Mouse (Mus musculus) kidney, postnatal 36 days (tissue): ENCODE measurements around the gene Lypla2.

Experiments used
- DNase-seq, 2 experiments: peaks; one replicate each; pipeline ENCODE4 v3.0.0; 2021 to 2022; ENCODE audit warnings: mixed read lengths in 2 of 2

Lypla2 gene

GRCm38 (mm10) chr4:135971805-135972555, 446 bp downstream of the Lypla2 start:
- no peak for DNase-seq

- DNase-seq: no peak
Measured at GRCm38 (mm10) chr4:135970585-135970984, 1.8 kb downstream of the Lypla2 start.

- DNase-seq: no peak
Measured at GRCm38 (mm10) chr4:135969070-135969750, 3.2 kb downstream of the Lypla2 start.

GRCm38 (mm10) chr4:135968271-135968869, 4.1 kb downstream of the Lypla2 start:
- no peak for DNase-seq

GRCm38 (mm10) chr4:135967086-135967760, 5.2 kb downstream of the Lypla2 start:
- DNase-seq: no peak

- DNase-seq: no peak
Measured at GRCm38 (mm10) chr4:135966283-135966682, 6.1 kb downstream of the Lypla2 start.

GRCm38 (mm10) chr4:135965113-135965512, 7.3 kb downstream of the Lypla2 start:
- DNase-seq: no peak

GRCm38 (mm10) chr4:135964426-135964825, 8.0 kb downstream of the Lypla2 start:
- peak; percentile 78 to 82 for DNase-seq

- DNase-seq: peak; percentile 96 to 98
Measured at GRCm38 (mm10) chr4:135963457-135964193, 8.8 kb downstream of the Lypla2 start, which contains the start of gene Gale. Gene Gale, plus strand, starts transcription at chr4:135963727.

- no peak for DNase-seq
Measured at GRCm38 (mm10) chr4:135962946-135963345, 9.5 kb downstream of the Lypla2 start.

- DNase-seq: no peak
Measured at GRCm38 (mm10) chr4:135962198-135962597, 10.2 kb downstream of the Lypla2 start.

GRCm38 (mm10) chr4:135961709-135962108, 10.7 kb downstream of the Lypla2 start:
- DNase-seq: no peak

- peak; percentile 84 to 95 for DNase-seq
Measured at GRCm38 (mm10) chr4:135960717-135961116, 11.7 kb downstream of the Lypla2 start.

- peak; percentile 86 to 90 for DNase-seq
Measured at GRCm38 (mm10) chr4:135958354-135958753, 14.1 kb downstream of the Lypla2 start.

GRCm38 (mm10) chr4:135955886-135956285, 16.5 kb downstream of the Lypla2 start:
- no peak for DNase-seq

- DNase-seq: peak; percentile 73 to 92
Measured at GRCm38 (mm10) chr4:135954241-135954640, 18.2 kb downstream of the Lypla2 start.

- DNase-seq: no peak
Measured at GRCm38 (mm10) chr4:135953179-135953578, 19.2 kb downstream of the Lypla2 start.

- peak in 1 of 2 experiments; percentile 33 for DNase-seq
Measured at GRCm38 (mm10) chr4:135951505-135951904, 20.9 kb downstream of the Lypla2 start.

GRCm38 (mm10) chr4:135950365-135950764, 22.1 kb downstream of the Lypla2 start:
- peak in 1 of 2 experiments; percentile 32 for DNase-seq

GRCm38 (mm10) chr4:135949911-135950310, 22.5 kb downstream of the Lypla2 start:
- peak; percentile 42 to 51 for DNase-seq

- DNase-seq: peak; percentile 54 to 68
Measured at GRCm38 (mm10) chr4:135949475-135949874, 23.0 kb downstream of the Lypla2 start.

- no peak for DNase-seq
Measured at GRCm38 (mm10) chr4:135948142-135948541, 24.3 kb downstream of the Lypla2 start.
